Mouse (Mus musculus) gonadal fat pad, adult 2 months (tissue): ENCODE measurements at regions not wholly inside any gene's neighbourhood (a gene's known extent, or its start where the extent isn't known, plus 50 kb on each side); places are given as distances from the start of the nearest gene placed in this dataset.

Source experiments
- DNase-seq: peaks from one replicate; pipeline ENCODE4 v3.0.0-alpha.2; 2012; ENCODE audit warnings: low read depth

- no peak for DNase-seq
Observed at GRCm38 (mm10) chr9:43387397-43387796, 76.7 kb downstream of the Trim29 start.

- no peak for DNase-seq
Observed at GRCm38 (mm10) chr9:43389491-43390083, 78.9 kb downstream of the Trim29 start.

GRCm38 (mm10) chr9:43392467-43393064, 81.9 kb downstream of the Trim29 start:
- no peak for DNase-seq

- peak; percentile 4 for DNase-seq
Observed at GRCm38 (mm10) chr9:43394204-43394603, 83.6 kb downstream of the Trim29 start.

GRCm38 (mm10) chr9:43395209-43395608, 84.6 kb downstream of the Trim29 start:
- no peak for DNase-seq

- no peak for DNase-seq
Observed at GRCm38 (mm10) chr9:43396566-43396965, 85.9 kb downstream of the Trim29 start.

- DNase-seq = no peak
Observed at GRCm38 (mm10) chr9:43408493-43408892, 97.8 kb downstream of the Trim29 start.

- DNase-seq = no peak
Observed at GRCm38 (mm10) chr9:43412473-43412872, 101.8 kb downstream of the Trim29 start.

- no peak for DNase-seq
Observed at GRCm38 (mm10) chr9:43419993-43420715, 109.5 kb downstream of the Trim29 start.

GRCm38 (mm10) chr9:43427007-43427406, 116.4 kb downstream of the Trim29 start:
- DNase-seq = no peak

- no peak for DNase-seq
Observed at GRCm38 (mm10) chr9:43433953-43434352, 123.3 kb downstream of the Trim29 start.

GRCm38 (mm10) chr9:43438476-43438875, 127.8 kb downstream of the Trim29 start:
- no peak for DNase-seq

- peak; percentile 23 for DNase-seq
Observed at GRCm38 (mm10) chr9:43440959-43441510, 130.4 kb downstream of the Trim29 start.

GRCm38 (mm10) chr9:43445491-43445890, 134.8 kb downstream of the Trim29 start:
- DNase-seq = no peak

GRCm38 (mm10) chr9:43447372-43447771, 136.7 kb downstream of the Trim29 start:
- no peak for DNase-seq

- DNase-seq = no peak
Observed at GRCm38 (mm10) chr9:43448981-43449380, 138.3 kb downstream of the Trim29 start.

- DNase-seq = no peak
Observed at GRCm38 (mm10) chr9:43453953-43454582, 143.4 kb downstream of the Trim29 start.

GRCm38 (mm10) chr9:43457736-43458135, 147.1 kb downstream of the Trim29 start:
- DNase-seq = no peak

- no peak for DNase-seq
Observed at GRCm38 (mm10) chr9:43461131-43461530, 150.5 kb downstream of the Trim29 start.

- no peak for DNase-seq
Observed at GRCm38 (mm10) chr9:43463445-43464090, 152.9 kb downstream of the Trim29 start.

GRCm38 (mm10) chr9:43465129-43465528, 154.5 kb downstream of the Trim29 start:
- no peak for DNase-seq
